ENCODE assay signal across 8 mouse cellular contexts in genomic region chr1:55838168-55838567, GRCm38 (mm10).
DNase-seq lines count a peak whose midpoint lies in the region; ATAC-seq lines count a peak whose summit lies in the region.

No protein-coding gene starts in this region.

- H3K27ac ChIP-seq in kidney, embryonic 15.5 days = no peak overlapping the region
- H3K27ac ChIP-seq in embryonic facial prominence, embryonic 11.5 days (replicated peaks; ENCODE audit: low read depth, low read length) = no peak overlapping the region

- H3K36me3 ChIP-seq in kidney, embryonic 15.5 days = no peaks in the 10 kb centered on the region
- H3K36me3 ChIP-seq in embryonic facial prominence, embryonic 11.5 days (replicated peaks; ENCODE audit: control insufficient read depth, insufficient read depth, low read depth, low read length) = no peaks in the 10 kb centered on the region

- 9% methylated on average over 2 of the region's 2 CpGs for WGBS in kidney, embryonic 15.5 days
- 4% methylated on average over 2 of the region's 2 CpGs for WGBS in embryonic facial prominence, embryonic 11.5 days

- no peak overlapping the region for H3K4me3 ChIP-seq in kidney, embryonic 15.5 days (replicated peaks)
- no peak overlapping the region for H3K4me3 ChIP-seq in embryonic facial prominence, embryonic 11.5 days (ENCODE audit: low read depth, low read length)

- no peaks in the 10 kb centered on the region for H3K9me3 ChIP-seq in kidney, embryonic 15.5 days (replicated peaks)
- no peaks in the 10 kb centered on the region for H3K9me3 ChIP-seq in embryonic facial prominence, embryonic 11.5 days (replicated peaks; ENCODE audit: control insufficient read depth, low read length)

- no peaks in the 10 kb centered on the region for H3K27me3 ChIP-seq in kidney, embryonic 15.5 days
- no peaks in the 10 kb centered on the region for H3K27me3 ChIP-seq in embryonic facial prominence, embryonic 11.5 days (ENCODE audit: control insufficient read depth, insufficient read depth, low read length)

- H3K4me1 ChIP-seq in kidney, embryonic 15.5 days = no peaks in the 10 kb centered on the region
- no peaks in the 10 kb centered on the region for H3K4me1 ChIP-seq in embryonic facial prominence, embryonic 11.5 days (ENCODE audit: control insufficient read depth, insufficient read depth, low read length)

- no peak for ATAC-seq in kidney, embryonic 15.5 days (replicated peaks; ENCODE audit: low FRiP score)
- no peak for ATAC-seq in embryonic facial prominence, embryonic 11.5 days (replicated peaks; ENCODE audit: insufficient number of reproducible peaks, low FRiP score, low TSS enrichment, low read depth)

- H3K9ac ChIP-seq in kidney, embryonic 15.5 days = no peak overlapping the region
- no peak overlapping the region for H3K9ac ChIP-seq in embryonic facial prominence, embryonic 11.5 days (replicated peaks; ENCODE audit: low read length)

- peak; percentile 15 for DNase-seq in kidney, adult 11 months
- DNase-seq in adrenal gland, postnatal 36 days = peak; percentile 36 to 76
- DNase-seq in embryonic facial prominence, embryonic 11.5 days (ENCODE audit: low spot score) = peak; percentile 82
- peak; percentile 64 to 68 for DNase-seq in heart, postnatal 36 days
- DNase-seq in layer of hippocampus, adult 9-11 months = peak; percentile 66
- DNase-seq in lung, postnatal 4 days = peak; percentile 29 to 57
- DNase-seq in right cerebral cortex, postnatal 4 days = peak; percentile 75

- H3K4me2 ChIP-seq in kidney, embryonic 15.5 days = no peak overlapping the region
- H3K4me2 ChIP-seq in embryonic facial prominence, embryonic 11.5 days (ENCODE audit: low read depth, low read length) = no peak overlapping the region

- intact Hi-C loops in heart, postnatal 36 days (cut with DNase I) = loop anchor here (1.0 to 10.0 kb wide), 5 partner anchors 36 to 601 kb away; partner anchors contain the start of gene Mars2

Comparison
In these comparisons a context has a peak if more than half of its experiments do, and no peak if none do; other contexts are left out.
1. DNase-seq: peak in every context shown above with its lines; median percentile 82 in embryonic facial prominence, embryonic 11.5 days; 75 in right cerebral cortex, postnatal 4 days; 66 in heart, postnatal 36 days; 66 in layer of hippocampus, adult 9-11 months; 56 in adrenal gland, postnatal 36 days; 43 in lung, postnatal 4 days; 15 in kidney, adult 11 months.